Mouse (Mus musculus): ENCODE data around the gene Nrarp. TPM values are rescaled to one million over a fixed set of nuclear protein-coding genes. Genes with fewer than 3 reads are reported as not detected.
A peak's percentile ranks its signal among the peaks of the same experiment; 100 is the strongest.

The Nrarp gene
- polyA plus RNA-seq, 1 experiment from 2014 or later = 72.1 TPM

DNA sequence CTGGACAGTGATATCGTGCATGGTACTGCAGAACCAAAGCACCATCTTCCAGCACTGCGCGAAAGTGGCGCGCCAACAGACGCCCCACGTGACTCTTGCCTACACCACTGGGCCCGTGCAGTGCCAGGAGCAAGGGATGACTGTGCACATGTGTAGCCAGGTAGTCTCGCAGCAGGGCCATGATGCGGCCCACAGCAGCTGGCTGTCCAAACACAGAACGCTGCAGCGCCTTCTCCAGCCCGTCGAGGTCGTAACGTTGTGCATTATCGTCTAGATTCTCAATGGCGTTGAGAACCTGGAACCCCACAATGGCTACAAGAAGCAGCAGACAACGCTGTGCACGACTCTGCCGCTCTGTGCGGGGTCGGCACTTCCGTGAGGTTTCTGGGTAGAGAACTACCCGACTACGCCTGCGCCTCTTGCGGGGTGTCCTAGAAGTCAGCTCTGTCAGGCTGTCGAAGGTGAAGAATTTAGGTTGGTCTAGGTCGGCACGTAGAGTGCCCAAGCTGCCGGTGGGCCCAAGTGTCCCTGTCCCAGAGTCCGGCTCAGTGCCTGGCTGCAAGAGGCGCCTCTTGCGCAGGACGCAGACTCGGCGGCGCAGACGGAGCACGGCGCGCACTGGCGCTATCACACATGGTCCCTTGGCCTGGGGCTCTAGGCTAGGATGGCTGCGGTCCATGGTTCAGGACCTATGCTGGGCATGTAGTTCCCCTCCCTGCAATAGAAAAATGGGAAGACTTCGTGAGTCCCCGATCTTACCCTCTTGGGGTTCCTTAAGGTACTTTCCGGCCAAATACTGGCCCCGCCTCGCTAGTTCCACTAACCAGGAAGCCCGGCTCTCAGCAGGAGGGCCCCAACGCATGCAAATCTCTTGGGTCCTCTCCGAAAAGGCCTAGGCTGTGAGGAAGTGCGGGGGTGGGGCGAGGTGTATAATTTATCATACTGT lies 14.9 kb downstream of the Nrarp start:
- Histone ChIP-seq H3K9me3 (ENCODE audit: control insufficient read depth, low read length) (no peaks in the 10 kb centered on the region), H3K27ac (ENCODE audit: low read depth, low read length) (no peak overlapping the region)

DNA sequence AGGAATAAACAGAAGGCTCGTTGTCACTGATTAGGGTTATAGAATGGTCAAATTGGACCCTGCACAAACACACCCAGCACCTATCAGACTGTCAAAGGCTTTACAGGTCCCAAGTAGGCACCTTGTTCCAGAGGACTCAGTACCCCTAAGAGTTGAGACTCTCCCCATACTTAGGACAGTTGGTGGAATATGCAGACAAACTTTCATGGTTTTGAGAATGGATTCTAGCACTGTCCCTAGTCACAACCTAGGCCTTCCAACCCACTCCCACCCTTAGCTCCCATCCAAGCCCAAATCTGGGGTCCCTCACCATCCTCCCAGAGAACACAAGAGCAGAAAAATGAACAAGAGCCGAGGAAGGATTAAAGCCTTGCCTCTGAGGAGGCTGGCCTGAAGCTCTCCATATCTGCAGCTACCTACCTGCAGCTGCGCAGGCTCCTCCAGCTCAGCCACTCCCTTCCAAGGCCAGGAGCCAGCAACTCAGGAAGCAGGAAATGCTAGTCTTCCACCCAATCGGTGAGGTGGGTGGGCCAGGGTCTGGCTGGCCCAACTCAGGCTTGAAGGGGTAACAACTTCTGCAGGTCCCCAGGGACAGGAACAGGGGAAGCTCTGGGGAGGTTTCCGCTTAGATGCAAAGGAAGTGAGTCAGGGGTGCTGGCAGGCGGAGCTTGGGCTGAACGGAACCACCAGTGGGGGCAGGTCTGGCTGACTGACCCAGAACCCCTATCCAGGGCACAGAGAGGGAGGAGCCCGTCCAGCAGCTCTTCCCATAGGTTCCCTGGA lies 15.8 kb downstream of the Nrarp start, which contains the start of gene Tor4a:
Gene Tor4a (minus strand): TSS at position 715 of the 783 bp plus-strand sequence.
- peaks cover 8% of the 10 kb centered on the region for H3K36me3 ChIP-seq (ENCODE audit: control insufficient read depth, insufficient read depth, low read length)
- ATAC-seq (replicated peaks; ENCODE audit: low FRiP score) (no peak), DNase-seq (ENCODE audit: low spot score) (no peak)
- H3K9me3 ChIP-seq (ENCODE audit: control insufficient read depth, low read length) = no peaks in the 10 kb centered on the region
- 8% methylated on average over 8 of the region's 8 CpGs for WGBS
- peaks cover 23% of the 10 kb centered on the region for H3K27me3 ChIP-seq (ENCODE audit: control insufficient read depth, insufficient read depth, low read length)
- H3K4me1 ChIP-seq (replicated peaks; ENCODE audit: control insufficient read depth, insufficient read depth, low read length) = no peaks in the 10 kb centered on the region; the same call in 1 of the 2 replicates
- H3K9ac ChIP-seq (ENCODE audit: low read length) = no peak within 1 kb of the TSS
- no peak within 1 kb of the TSS for H3K4me3 ChIP-seq (ENCODE audit: low read depth, low read length)
- no peak within 1 kb of the TSS for H3K4me2 ChIP-seq (ENCODE audit: low read depth, low read length, severe bottlenecking)
- no peak within 1 kb of the TSS for H3K27ac ChIP-seq (ENCODE audit: low read depth, low read length)

More for the DNA sequence above, 14.9 kb downstream of the Nrarp start:
- H3K9ac ChIP-seq (ENCODE audit: low read length) = no peak overlapping the region
- ATAC-seq (replicated peaks; ENCODE audit: low FRiP score) = no peak
- peaks cover 6% of the 10 kb centered on the region for H3K36me3 ChIP-seq (ENCODE audit: control insufficient read depth, insufficient read depth, low read length)
- H3K27me3 ChIP-seq (ENCODE audit: control insufficient read depth, insufficient read depth, low read length) = peaks cover 23% of the 10 kb centered on the region
- WGBS = 22% methylated on average over 55 of the region's 55 CpGs
- no peak overlapping the region for H3K4me3 ChIP-seq (ENCODE audit: low read depth, low read length)
- DNase-seq (ENCODE audit: low spot score) = no peak
- H3K4me1 ChIP-seq (replicated peaks; ENCODE audit: control insufficient read depth, insufficient read depth, low read length) = no peaks in the 10 kb centered on the region; the same call in 1 of the 2 replicates
- 0 out of 2 replicates have a peak overlapping the region, but pooled peaks have one; percentile 15 for H3K4me2 ChIP-seq (ENCODE audit: low read depth, low read length, severe bottlenecking)

DNA sequence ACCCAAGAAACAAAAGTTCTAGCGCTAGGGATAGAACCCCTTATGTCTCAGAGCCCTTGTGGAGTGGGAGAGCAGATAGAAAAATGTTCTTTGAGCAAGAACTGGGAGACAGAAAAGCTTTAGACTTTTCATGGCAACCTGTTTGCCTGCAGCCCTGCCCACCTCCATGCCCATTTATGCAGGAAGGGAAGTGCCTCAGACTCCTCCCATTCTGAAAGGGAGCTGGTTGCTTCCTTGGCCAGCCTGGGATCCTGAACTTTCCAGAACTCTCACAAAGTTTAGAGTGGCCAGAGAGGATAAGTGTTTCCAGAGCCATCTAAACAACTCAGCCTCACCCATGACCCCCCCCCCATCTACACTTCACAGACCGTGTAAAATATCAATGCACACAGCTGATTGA lies 16.6 kb downstream of the Nrarp start:
- H3K4me2 ChIP-seq (ENCODE audit: low read depth, low read length, severe bottlenecking) = no peak overlapping the region
- peaks cover 11% of the 10 kb centered on the region for H3K36me3 ChIP-seq (ENCODE audit: control insufficient read depth, insufficient read depth, low read length)
- 16% methylated on average over 2 of the region's 2 CpGs for WGBS
- H3K9me3 ChIP-seq (ENCODE audit: control insufficient read depth, low read length) = no peaks in the 10 kb centered on the region
- peaks cover 23% of the 10 kb centered on the region for H3K27me3 ChIP-seq (ENCODE audit: control insufficient read depth, insufficient read depth, low read length)
- H3K4me1 ChIP-seq (replicated peaks; ENCODE audit: control insufficient read depth, insufficient read depth, low read length) = no peaks in the 10 kb centered on the region; the same call in 1 of the 2 replicates
- ATAC-seq (replicated peaks; ENCODE audit: low FRiP score) (no peak), DNase-seq (ENCODE audit: low spot score) (no peak)
- no peak overlapping the region for H3K4me3 ChIP-seq (ENCODE audit: low read depth, low read length)
- no peak overlapping the region for H3K27ac ChIP-seq (ENCODE audit: low read depth, low read length)
- no peak overlapping the region for H3K9ac ChIP-seq (ENCODE audit: low read length)

DNA sequence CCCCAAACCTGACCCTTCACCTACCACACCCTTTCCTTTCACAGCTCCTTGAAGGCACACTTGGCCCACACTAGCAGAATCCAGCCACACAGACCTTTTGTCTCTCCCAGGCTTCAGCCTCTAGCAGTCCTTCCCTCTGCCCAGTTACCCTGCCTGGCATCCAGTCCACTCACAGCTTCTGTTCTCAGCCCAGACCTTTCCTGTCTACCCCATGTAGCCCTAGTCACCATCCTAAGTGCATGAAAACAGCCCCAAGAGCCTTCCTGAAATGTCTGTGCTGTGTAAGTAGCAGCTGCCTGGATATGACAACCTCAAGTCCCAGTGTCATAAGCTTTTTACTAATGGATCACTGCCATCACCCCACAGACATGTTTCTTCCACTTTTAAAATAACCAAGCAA lies 17.4 kb downstream of the Nrarp start:
- H3K4me1 ChIP-seq (replicated peaks; ENCODE audit: control insufficient read depth, insufficient read depth, low read length) = no peaks in the 10 kb centered on the region; the same call in 1 of the 2 replicates
- H3K4me2 ChIP-seq (ENCODE audit: low read depth, low read length, severe bottlenecking) = no peak overlapping the region
- no peak overlapping the region for H3K9ac ChIP-seq (ENCODE audit: low read length)
- no peaks in the 10 kb centered on the region for H3K9me3 ChIP-seq (ENCODE audit: control insufficient read depth, low read length)
- ATAC-seq (replicated peaks; ENCODE audit: low FRiP score) = no peak
- no peak overlapping the region for H3K4me3 ChIP-seq (ENCODE audit: low read depth, low read length)
- H3K36me3 ChIP-seq (ENCODE audit: control insufficient read depth, insufficient read depth, low read length) = peaks cover 15% of the 10 kb centered on the region
- H3K27ac ChIP-seq (ENCODE audit: low read depth, low read length) = no peak overlapping the region
- no peak for DNase-seq (ENCODE audit: low spot score)
- H3K27me3 ChIP-seq (ENCODE audit: control insufficient read depth, insufficient read depth, low read length) = peaks cover 23% of the 10 kb centered on the region

DNA sequence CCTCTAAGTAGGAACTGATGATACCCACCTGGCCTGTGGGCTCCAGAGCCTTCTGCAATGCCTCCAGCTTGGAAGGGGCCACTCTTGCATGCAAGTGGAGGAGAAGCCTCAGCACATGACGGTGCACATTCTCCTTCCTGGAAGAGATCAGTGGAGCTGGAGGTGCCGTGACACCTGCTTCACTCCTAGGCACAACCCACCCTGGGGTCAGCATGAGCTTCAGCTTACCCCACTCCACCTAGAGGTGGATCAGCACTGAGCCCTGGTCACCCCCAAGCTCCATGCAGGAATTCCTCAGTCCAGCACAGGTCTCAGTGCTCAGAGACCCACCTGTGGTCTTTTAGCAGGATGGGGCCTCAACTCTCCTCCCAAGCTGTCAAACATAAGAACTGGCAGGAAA lies 20.1 kb downstream of the Nrarp start:
- 94% methylated on average over 2 of the region's 2 CpGs for WGBS
- H3K9ac ChIP-seq (ENCODE audit: low read length) = no peak overlapping the region
- H3K4me2 ChIP-seq (ENCODE audit: low read depth, low read length, severe bottlenecking) = no peak overlapping the region
- DNase-seq (ENCODE audit: low spot score) = no peak
- ATAC-seq (replicated peaks; ENCODE audit: low FRiP score) = no peak
- H3K4me3 ChIP-seq (ENCODE audit: low read depth, low read length) = no peak overlapping the region
- H3K4me1 ChIP-seq (replicated peaks; ENCODE audit: control insufficient read depth, insufficient read depth, low read length) = no peaks in the 10 kb centered on the region
- H3K36me3 ChIP-seq (ENCODE audit: control insufficient read depth, insufficient read depth, low read length) = peaks cover 17% of the 10 kb centered on the region
- H3K27ac ChIP-seq (ENCODE audit: low read depth, low read length) = no peak overlapping the region
- no peaks in the 10 kb centered on the region for H3K9me3 ChIP-seq (ENCODE audit: control insufficient read depth, low read length)
- peaks cover 10% of the 10 kb centered on the region for H3K27me3 ChIP-seq (ENCODE audit: control insufficient read depth, insufficient read depth, low read length)

DNA sequence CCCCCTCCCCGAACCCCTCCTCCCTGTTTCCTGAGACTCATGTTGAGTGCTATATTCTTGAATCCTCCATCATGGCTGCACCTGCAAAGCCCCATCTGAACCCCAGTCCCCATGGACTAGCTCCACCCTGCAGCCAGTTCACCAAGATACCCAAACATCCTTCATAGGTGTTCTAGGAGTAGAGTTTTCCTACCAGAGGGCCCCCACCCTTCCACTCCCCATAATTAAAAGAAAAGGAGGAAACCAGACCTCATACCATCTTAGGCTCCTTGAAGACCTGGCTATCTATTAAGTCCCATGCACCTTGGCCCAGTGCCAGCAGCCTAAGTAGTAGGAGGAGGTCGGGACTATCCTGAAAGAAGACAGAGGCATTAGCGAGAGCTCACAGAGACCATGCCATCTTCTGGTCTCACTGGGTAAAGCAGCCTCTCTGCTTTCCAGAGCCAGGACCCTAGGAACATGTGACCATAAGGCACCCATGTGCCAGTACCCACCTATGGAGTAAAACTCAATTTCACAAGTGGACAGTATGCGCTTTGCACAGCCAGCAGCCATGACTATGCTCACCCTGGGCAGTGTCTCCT lies 23.2 kb downstream of the Nrarp start:
- peaks cover 22% of the 10 kb centered on the region for H3K36me3 ChIP-seq (ENCODE audit: control insufficient read depth, insufficient read depth, low read length)
- no peaks in the 10 kb centered on the region for H3K4me1 ChIP-seq (replicated peaks; ENCODE audit: control insufficient read depth, insufficient read depth, low read length)
- no peak overlapping the region for H3K9ac ChIP-seq (ENCODE audit: low read length)
- H3K27me3 ChIP-seq (ENCODE audit: control insufficient read depth, insufficient read depth, low read length) = no peaks in the 10 kb centered on the region
- 65% methylated on average over 4 of the region's 4 CpGs for WGBS
- no peaks in the 10 kb centered on the region for H3K9me3 ChIP-seq (ENCODE audit: control insufficient read depth, low read length)
- H3K4me3 ChIP-seq (ENCODE audit: low read depth, low read length) = no peak overlapping the region
- no peak overlapping the region for H3K27ac ChIP-seq (ENCODE audit: low read depth, low read length)
- H3K4me2 ChIP-seq (ENCODE audit: low read depth, low read length, severe bottlenecking) = no peak overlapping the region
- ATAC-seq (replicated peaks; ENCODE audit: low FRiP score) (no peak), DNase-seq (ENCODE audit: low spot score) (no peak)

DNA sequence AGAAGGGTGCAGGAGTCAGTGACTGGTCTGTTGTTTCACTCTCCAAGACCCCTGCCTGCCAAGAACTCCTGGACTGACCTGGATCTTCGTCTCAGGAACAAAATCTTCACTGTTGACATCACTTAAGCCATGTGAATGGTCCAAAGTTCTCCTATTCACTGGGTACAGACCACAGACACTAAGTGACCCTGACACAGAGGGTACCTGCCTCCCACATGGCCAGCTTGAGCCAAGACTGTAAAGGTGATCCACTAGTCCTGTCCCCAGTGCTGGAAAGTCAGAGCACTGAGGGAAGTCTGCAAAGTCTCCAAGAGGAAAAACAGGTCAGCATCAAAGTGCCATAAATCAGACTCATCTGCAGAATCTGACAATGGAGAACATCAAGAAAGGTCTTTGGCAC lies 27.0 kb downstream of the Nrarp start:
- no peak for ATAC-seq (replicated peaks; ENCODE audit: low FRiP score)
- Histone ChIP-seq H3K4me2 (ENCODE audit: low read depth, low read length, severe bottlenecking) (no peak overlapping the region), H3K9me3 (ENCODE audit: control insufficient read depth, low read length) (no peaks in the 10 kb centered on the region), H3K4me3 (ENCODE audit: low read depth, low read length) (no peak overlapping the region), H3K9ac (ENCODE audit: low read length) (no peak overlapping the region), H3K4me1 (replicated peaks; ENCODE audit: control insufficient read depth, insufficient read depth, low read length) (peaks cover 6% of the 10 kb centered on the region; the same call in 1 of the 2 replicates), H3K36me3 (ENCODE audit: control insufficient read depth, insufficient read depth, low read length) (peaks cover 11% of the 10 kb centered on the region; the same call in 1 of the 2 replicates), H3K27me3 (ENCODE audit: control insufficient read depth, insufficient read depth, low read length) (no peaks in the 10 kb centered on the region), H3K27ac (ENCODE audit: low read depth, low read length) (no peak overlapping the region)
- DNase-seq (ENCODE audit: low spot score) = no peak
- 85% methylated on average over 1 of the region's 1 CpGs for WGBS

DNA sequence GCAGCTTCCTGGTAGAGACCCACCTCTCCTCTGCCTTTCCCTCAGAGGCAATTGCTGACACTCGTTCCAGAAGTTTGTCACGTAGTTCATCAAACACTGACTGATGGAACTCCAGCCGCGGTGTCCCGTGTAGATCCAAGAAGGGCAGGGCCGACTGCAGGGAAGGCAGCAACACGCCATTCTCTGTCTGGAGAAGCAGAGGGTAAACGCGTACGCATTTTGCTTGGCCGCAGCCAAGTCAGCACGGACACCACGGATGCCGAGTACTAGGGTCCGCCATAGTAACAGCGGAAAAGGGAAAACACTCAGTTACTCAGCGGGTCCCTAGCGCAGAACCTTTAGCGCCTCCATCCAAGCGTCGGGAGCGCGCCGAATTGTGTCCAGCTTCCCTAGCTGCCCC lies 30.1 kb downstream of the Nrarp start:
- H3K4me2 ChIP-seq (ENCODE audit: low read depth, low read length, severe bottlenecking) = peak overlapping the region; percentile 75
- no peaks in the 10 kb centered on the region for H3K9me3 ChIP-seq (ENCODE audit: control insufficient read depth, low read length)
- ATAC-seq (replicated peaks; ENCODE audit: low FRiP score) (peak; percentile 2; the same call in 1 of the 2 replicates), DNase-seq (ENCODE audit: low spot score) (no peak)
- H3K4me3 ChIP-seq (ENCODE audit: low read depth, low read length) = peak overlapping the region; percentile 78
- peak overlapping the region; percentile 57 for H3K27ac ChIP-seq (ENCODE audit: low read depth, low read length)
- peak overlapping the region; percentile 89 for H3K9ac ChIP-seq (ENCODE audit: low read length)
- WGBS = 1% methylated on average over 24 of the region's 24 CpGs
- peaks cover 6% of the 10 kb centered on the region; the same call in 1 of the 2 replicates for H3K4me1 ChIP-seq (replicated peaks; ENCODE audit: control insufficient read depth, insufficient read depth, low read length)
- H3K36me3 ChIP-seq (ENCODE audit: control insufficient read depth, insufficient read depth, low read length) = peaks cover 5% of the 10 kb centered on the region; the same call in 1 of the 2 replicates
- no peaks in the 10 kb centered on the region for H3K27me3 ChIP-seq (ENCODE audit: control insufficient read depth, insufficient read depth, low read length)
